Mouse (Mus musculus): ENCODE measurements around the gene Hid1.

Hid1 gene

DNA sequence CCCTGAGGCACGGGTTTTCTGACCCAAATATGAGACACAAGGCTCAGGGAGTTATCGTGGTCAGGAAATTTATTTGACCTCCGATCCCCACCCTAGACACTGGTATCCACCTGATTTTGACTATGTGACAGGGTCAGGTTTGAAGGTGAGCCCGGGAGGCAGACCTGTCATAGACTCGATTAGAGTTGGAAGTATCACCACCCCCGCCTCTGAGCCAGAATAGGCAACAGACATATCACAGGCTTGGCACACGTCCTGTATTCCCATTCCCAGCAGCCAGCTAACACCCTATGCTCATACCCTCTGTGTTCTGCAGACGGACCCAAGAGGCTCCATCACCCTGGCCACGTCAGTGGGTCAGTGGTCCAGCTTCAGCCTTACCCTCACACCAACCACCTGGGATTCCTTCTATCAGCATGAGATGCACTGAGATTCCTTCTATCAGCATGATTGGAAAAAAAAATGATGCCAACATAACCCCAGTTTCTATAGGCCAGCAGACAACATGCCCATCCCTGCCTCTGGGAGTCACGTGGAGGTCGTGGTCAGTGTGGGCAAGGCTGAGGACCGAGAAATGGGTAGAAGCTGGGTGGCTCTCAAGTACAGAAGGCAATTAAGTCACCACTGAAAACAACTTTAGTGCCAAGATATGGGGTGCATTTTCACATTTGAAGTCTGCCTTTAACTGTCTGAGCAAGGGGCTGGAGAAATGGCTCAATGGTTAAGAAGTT, 7.3 kb upstream of the Hid1 start:
- no peak for DNase-seq

GRCm38 (mm10) chr11:115373805-115374694, 6.5 kb upstream of the Hid1 start:
- DNase-seq = no peak

- no peak for DNase-seq
Measured at GRCm38 (mm10) chr11:115372737-115373136, 5.2 kb upstream of the Hid1 start.

- DNase-seq = no peak
Measured at GRCm38 (mm10) chr11:115372015-115372414, 4.5 kb upstream of the Hid1 start.

- no peak for DNase-seq
Measured at GRCm38 (mm10) chr11:115371354-115371753, 3.8 kb upstream of the Hid1 start.

DNA sequence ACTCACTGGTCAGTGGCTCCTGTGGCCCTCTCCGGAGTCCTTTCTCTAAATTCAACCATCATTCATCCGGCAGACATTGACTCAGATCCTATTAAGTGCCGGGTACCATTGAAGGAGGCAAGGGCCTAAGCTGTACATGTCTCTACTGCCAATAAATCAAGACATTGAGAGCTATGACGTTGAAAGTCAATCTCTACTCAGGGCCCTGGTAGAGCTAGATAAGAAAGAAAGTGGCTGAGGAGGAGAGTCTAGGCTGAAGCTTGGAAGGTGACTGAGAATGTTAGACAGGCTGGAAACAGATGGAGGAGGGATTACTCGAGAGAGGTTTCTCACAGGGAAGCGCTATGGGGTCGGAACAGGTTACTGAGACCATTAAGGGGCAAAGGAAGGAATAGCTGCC, 2.8 kb upstream of the Hid1 start:
- DNase-seq = no peak

DNA sequence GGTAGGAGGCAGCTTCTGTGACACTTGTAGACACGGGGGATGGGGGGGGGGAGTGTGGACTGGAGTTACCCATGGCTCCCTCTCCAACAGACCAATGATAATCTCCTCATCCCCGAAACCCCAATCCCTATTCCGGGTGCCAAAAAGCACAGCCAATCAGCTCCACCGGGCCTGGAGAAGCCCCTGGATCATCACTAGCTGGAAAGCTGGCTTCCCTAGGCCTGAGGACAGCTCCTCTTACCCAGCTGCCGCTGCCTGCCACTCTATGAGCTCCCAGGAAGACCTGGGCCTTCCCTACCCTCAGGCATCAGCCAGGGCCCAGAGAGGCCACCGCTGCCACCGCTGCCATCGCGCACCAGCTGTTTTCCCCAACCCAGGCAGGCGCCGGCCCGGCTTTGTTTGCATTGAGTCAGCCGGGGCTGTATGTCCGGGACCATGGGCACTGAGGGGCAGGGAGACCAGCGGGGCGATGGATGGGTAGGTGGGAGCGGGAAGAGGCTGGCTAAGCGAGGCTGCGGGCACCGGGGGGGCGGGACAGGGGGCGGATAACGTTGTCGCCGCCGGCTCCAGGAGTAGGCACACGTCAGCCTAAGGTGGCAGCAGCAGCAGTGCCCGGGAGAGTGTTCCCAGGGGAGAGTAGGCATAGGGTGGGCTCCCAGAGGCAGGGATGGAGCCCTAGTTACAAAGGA, 706 bp downstream of the Hid1 start:
- peak; percentile 59 for DNase-seq

DNA sequence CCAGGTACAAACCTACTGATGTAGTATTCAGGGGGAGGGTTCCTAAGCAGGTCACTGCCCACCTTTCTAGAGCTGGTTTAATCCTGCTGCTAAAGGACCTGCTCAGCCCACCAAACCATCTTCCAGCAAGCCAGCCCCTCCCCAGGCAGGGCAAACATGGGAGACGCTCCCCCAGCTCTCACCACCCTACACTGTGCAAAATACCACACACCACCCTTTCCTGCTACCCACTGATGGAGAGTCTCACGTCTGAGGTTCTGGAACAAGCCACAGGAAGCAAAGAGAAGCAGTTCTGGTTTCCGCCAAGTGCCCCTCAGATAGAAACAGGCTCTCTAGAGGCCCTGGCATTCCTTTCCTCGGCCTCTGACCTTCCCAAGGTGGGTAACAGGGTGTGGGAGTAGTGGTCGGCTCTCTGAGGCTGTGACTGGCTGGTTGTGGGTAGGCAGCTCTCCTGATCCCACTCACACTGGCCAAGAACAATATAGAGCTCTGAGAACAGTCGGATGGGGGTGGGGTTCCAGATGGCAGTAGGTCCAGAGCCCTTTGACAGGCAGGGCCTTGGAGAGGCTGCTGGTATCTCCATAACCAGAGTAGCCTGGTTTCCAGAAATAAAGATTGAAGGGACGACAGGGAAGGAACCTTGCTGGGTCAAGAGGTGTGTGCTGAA, 1.4 kb downstream of the Hid1 start:
- no peak for DNase-seq

DNA sequence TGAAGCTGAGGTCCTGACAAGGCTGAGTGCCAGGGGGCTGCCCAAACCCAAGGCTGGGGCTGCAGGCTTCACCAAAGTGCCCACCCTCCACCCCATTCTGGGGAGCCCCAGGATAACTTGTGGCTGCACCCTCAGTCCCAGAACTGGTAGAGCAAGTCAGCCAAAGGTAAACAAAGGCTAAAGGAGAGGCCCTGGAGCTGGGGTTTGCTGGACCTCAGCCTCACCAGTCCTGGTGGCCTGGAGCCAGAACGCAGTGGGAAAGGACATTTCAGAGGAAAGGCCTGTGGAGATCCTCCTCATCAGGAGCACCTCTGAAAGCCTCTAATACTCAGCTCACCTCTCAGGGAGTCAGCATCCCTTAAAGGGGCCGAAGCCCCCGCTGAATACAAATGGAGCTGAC, 3.4 kb downstream of the Hid1 start:
- DNase-seq = no peak

- DNase-seq = peak; percentile 70
Measured at GRCm38 (mm10) chr11:115359726-115360125, 7.8 kb downstream of the Hid1 start.

- DNase-seq = no peak
Measured at GRCm38 (mm10) chr11:115359293-115359692, 8.3 kb downstream of the Hid1 start.

GRCm38 (mm10) chr11:115358468-115358867, 9.1 kb downstream of the Hid1 start:
- DNase-seq = peak; percentile 88

GRCm38 (mm10) chr11:115354183-115354582, 13.4 kb downstream of the Hid1 start:
- peak; percentile 81 for DNase-seq

DNA sequence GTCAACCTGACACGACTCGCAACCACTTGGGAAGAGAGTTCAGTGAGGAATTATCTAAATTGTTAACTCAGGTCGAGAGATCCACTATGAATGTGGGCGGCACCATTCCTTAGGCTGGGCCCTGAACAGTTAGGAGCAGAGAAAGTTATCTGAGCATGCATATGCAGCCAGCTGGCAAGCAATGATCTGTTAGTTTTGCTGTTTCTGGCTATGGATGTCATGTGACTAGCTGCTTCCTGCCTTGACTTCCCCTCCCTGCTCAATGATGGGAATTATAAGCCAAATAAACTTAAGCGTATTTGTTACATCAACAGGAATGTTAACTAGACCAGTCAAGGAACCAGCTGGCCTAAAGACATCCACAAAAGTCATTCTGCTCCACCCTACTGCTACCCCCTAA, 14.2 kb downstream of the Hid1 start:
- no peak for DNase-seq

DNA sequence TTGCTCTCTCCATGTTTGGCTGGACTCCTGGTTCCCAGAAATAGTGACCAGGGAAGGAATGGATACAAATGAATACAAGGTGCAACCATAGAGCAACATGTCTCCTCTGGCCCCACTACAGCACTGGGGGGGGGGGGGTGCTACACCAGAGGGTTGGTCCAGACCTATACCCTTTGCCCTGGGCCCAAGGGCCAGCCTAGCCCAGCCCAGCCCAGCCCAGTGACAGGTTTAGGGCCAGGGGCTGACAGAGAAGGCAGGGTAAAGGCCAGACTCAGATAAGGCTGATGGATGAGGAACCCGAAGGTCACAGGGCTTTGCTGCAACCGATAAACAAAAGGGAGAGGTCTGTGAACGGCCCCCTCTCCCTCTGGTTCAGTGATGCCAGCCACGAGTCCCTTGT, 17.6 kb downstream of the Hid1 start:
- no peak for DNase-seq

DNA sequence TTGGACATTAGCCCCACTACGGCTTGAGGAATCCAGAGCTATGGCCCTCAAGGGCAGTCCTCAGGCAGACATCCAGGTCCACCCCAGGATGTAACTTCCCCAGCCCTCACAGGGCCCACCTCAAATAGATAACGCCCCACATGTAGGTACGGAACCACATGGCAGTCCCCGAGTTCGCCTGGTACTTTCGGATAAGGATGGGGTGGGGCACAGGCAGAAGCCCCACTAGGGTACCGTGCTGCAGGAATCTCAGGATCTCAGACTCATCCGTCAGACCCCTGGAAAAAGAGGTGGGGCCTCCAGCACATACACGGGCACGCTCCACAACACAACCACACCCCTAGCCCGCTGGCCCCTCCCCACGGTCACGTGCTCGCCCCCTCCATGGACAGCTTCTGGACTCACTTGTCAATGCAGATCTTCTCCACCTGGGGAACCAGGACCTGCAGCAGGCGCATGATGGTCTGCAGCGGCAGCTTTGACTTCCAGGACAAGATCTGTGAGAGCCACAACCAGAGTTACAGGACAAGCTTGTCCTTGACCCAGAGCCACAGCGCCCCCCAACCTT, 18.8 kb downstream of the Hid1 start:
- no peak for DNase-seq

DNA sequence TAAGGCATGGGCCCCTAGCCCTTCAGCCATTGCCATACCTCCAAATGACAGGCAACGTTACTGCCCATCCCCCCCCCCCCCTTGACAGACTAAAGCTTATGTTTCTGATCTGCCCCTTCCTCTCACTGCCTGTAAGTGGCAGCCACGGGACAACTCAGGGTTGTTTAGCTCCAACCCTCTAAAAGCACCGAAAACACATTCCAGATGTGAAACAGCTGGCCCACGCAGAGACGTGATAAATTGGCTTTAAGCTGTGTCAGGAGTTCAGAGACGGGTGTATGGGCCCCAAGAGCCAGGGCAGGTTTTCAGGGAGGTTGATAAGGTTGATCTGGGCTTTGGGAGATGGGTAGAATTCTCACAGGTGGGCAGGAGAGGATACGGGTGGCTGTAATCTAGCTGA, 22.0 kb downstream of the Hid1 start:
- DNase-seq = no peak

DNA sequence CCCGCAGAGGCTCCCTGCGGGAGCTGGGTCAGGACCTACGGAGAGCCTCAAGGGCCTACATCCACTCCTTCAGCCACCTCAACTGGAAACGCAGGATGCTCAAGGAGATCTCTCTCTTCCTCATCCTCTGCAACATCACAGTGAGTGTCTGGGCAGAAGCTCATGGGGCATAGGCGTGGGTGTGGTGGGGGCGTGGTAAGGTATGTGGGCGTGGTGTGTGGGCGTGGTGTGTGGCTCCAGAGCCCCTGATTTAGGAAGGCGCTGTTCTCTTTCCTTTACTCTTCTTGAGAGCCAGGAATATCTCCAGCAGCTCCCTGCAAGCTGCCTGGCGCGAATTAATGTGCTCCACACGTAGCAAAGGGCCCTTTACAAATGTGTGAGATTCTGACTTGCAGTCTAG, 22.6 kb downstream of the Hid1 start:
- DNase-seq = peak; percentile 61

DNA sequence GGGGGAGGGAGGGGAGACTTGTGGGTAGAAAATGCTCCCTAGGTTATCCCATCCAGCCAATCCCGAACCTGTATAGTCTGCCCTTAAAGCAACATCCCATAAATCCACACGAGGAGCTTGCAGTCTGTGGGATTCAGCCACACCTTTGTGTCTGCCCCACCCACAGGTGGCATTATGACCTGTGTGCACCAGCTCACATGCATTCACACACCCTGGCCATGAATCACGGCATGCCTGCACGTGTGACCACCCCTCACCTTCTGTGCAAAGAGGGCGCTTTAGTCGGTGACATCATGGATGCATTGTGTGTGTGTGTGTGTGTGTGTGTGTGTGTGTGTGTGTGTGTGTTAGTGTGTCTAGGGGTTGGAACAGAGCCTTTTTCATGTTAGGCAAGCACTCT, 25.7 kb downstream of the Hid1 start:
- DNase-seq = no peak

DNA sequence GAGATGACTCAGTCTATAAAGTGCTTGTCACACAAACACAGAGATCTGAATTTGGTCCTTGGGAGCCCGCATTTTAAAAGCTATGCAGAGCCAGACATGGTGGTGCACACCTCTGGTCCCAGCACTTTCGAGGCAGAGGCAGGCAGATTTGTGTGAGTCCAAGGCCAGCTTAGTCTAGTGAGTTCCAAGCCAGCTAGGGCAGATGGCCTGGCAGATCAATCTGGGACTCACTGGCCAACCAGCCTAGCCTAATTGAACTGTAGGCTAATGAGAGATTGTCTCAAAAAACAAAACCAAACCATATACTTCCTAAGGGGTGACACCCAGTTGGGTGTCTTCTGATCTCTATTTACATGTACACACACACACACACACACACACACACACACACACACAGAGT, 26.3 kb downstream of the Hid1 start:
- no peak for DNase-seq

- DNase-seq = no peak
Measured at GRCm38 (mm10) chr11:115337826-115338225, 29.7 kb downstream of the Hid1 start.

- DNase-seq = no peak
Measured at GRCm38 (mm10) chr11:115337350-115337749, 30.2 kb downstream of the Hid1 start.

DNA sequence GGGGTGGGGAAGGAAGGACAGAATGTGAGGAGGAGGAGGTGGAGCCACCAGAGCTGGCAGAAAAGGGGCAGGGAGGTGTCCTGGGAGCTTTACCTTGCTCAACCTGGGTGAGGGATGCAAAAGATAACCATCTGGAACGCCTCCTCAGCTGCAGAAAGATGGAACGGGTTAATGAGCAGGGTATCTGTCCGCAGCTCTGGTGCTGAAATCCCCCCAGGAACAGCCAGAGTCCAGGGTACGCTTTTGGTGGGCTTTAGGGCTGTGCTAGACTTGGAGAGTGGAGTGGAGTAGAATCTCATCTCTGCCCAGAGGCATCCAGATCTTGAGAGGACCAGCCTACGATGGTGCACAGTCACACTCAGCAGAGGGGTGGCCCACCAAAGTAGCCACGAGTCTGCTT, 31.4 kb downstream of the Hid1 start:
- DNase-seq = no peak
